Mouse (Mus musculus): ENCODE data around the gene Tspan3. TPM values are rescaled to one million over a fixed set of nuclear protein-coding genes. Genes with fewer than 3 reads are reported as not detected.

Tspan3 gene
- polyA plus RNA-seq, 1 experiment from 2014 or later: 399 TPM

GRCm38 (mm10) chr9:56166161-56166560 is 884 bp upstream of the Tspan3 start:
- Histone ChIP-seq H3K4me2 (ENCODE audit: low read depth, low read length) (no peak overlapping the region), H3K27ac (ENCODE audit: low read length) (no peak overlapping the region), H3K4me3 (replicated peaks; ENCODE audit: low read length) (no peak overlapping the region), H3K9me3 (replicated peaks; ENCODE audit: control insufficient read depth, low read length) (no peaks in the 10 kb centered on the region), H3K4me1 (ENCODE audit: control insufficient read depth, insufficient read depth, low read length) (0 out of 2 replicates have a peak, but pooled peaks cover 6% of the 10 kb centered on the region), H3K27me3 (ENCODE audit: control insufficient read depth, insufficient read depth, low read length) (no peaks in the 10 kb centered on the region), H3K36me3 (ENCODE audit: control insufficient read depth, insufficient read depth, low read length) (no peaks in the 10 kb centered on the region), H3K9ac (ENCODE audit: low read length) (no peak overlapping the region)
- ATAC-seq (ENCODE audit: insufficient read depth, low FRiP score): no peak
- 39% methylated on average over 5 of the region's 5 CpGs for WGBS

- Histone ChIP-seq H3K27ac (ENCODE audit: low read length) (peak overlapping the region; percentile 92), H3K4me1 (ENCODE audit: control insufficient read depth, insufficient read depth, low read length) (peaks cover 26% of the 10 kb centered on the region), H3K9ac (ENCODE audit: low read length) (peak overlapping the region; percentile 97), H3K27me3 (ENCODE audit: control insufficient read depth, insufficient read depth, low read length) (no peaks in the 10 kb centered on the region), H3K4me2 (ENCODE audit: low read depth, low read length) (peak overlapping the region; percentile 71), H3K4me3 (replicated peaks; ENCODE audit: low read length) (peak overlapping the region; percentile 98), H3K9me3 (replicated peaks; ENCODE audit: control insufficient read depth, low read length) (no peaks in the 10 kb centered on the region), H3K36me3 (ENCODE audit: control insufficient read depth, insufficient read depth, low read length) (no peaks in the 10 kb centered on the region)
- under 1% methylated on average over 82 of the region's 82 CpGs for WGBS
- peak; percentile 94 for ATAC-seq (ENCODE audit: insufficient read depth, low FRiP score)
These were observed 4.7 kb downstream of the Tspan3 start for GRCm38 (mm10) chr9:56160341-56161141.

GRCm38 (mm10) chr9:56159456-56159855 is 5.8 kb downstream of the Tspan3 start:
- Histone ChIP-seq H3K27me3 (ENCODE audit: control insufficient read depth, insufficient read depth, low read length) (no peaks in the 10 kb centered on the region), H3K27ac (ENCODE audit: low read length) (no peak overlapping the region), H3K4me2 (ENCODE audit: low read depth, low read length) (peak overlapping the region; percentile 71), H3K36me3 (ENCODE audit: control insufficient read depth, insufficient read depth, low read length) (no peaks in the 10 kb centered on the region), H3K9me3 (replicated peaks; ENCODE audit: control insufficient read depth, low read length) (no peaks in the 10 kb centered on the region), H3K9ac (ENCODE audit: low read length) (peak overlapping the region; percentile 36; the same call in 1 of the 2 replicates), H3K4me1 (ENCODE audit: control insufficient read depth, insufficient read depth, low read length) (peaks cover 26% of the 10 kb centered on the region), H3K4me3 (replicated peaks; ENCODE audit: low read length) (peak overlapping the region; percentile 98)
- WGBS: 8% methylated on average over 2 of the region's 2 CpGs
- ATAC-seq (ENCODE audit: insufficient read depth, low FRiP score): no peak

- H3K27ac ChIP-seq (ENCODE audit: low read length): no peak overlapping the region
- no peaks in the 10 kb centered on the region for H3K9me3 ChIP-seq (replicated peaks; ENCODE audit: control insufficient read depth, low read length)
- no peak overlapping the region for H3K4me2 ChIP-seq (ENCODE audit: low read depth, low read length)
- WGBS: 47% methylated on average over 2 of the region's 2 CpGs
- H3K4me3 ChIP-seq (replicated peaks; ENCODE audit: low read length): no peak overlapping the region
- no peak overlapping the region for H3K9ac ChIP-seq (ENCODE audit: low read length)
- peaks cover 28% of the 10 kb centered on the region for H3K4me1 ChIP-seq (ENCODE audit: control insufficient read depth, insufficient read depth, low read length)
- H3K27me3 ChIP-seq (ENCODE audit: control insufficient read depth, insufficient read depth, low read length): no peaks in the 10 kb centered on the region
- H3K36me3 ChIP-seq (ENCODE audit: control insufficient read depth, insufficient read depth, low read length): no peaks in the 10 kb centered on the region
- no peak for ATAC-seq (ENCODE audit: insufficient read depth, low FRiP score)
These were observed 7.2 kb downstream of the Tspan3 start for GRCm38 (mm10) chr9:56158077-56158476.

GRCm38 (mm10) chr9:56154572-56154971 is 10.7 kb downstream of the Tspan3 start:
- Histone ChIP-seq H3K4me2 (ENCODE audit: low read depth, low read length) (no peak overlapping the region), H3K4me1 (ENCODE audit: control insufficient read depth, insufficient read depth, low read length) (peaks cover 39% of the 10 kb centered on the region), H3K4me3 (replicated peaks; ENCODE audit: low read length) (no peak overlapping the region), H3K36me3 (ENCODE audit: control insufficient read depth, insufficient read depth, low read length) (no peaks in the 10 kb centered on the region), H3K9me3 (replicated peaks; ENCODE audit: control insufficient read depth, low read length) (no peaks in the 10 kb centered on the region), H3K27ac (ENCODE audit: low read length) (no peak overlapping the region), H3K9ac (ENCODE audit: low read length) (no peak overlapping the region), H3K27me3 (ENCODE audit: control insufficient read depth, insufficient read depth, low read length) (no peaks in the 10 kb centered on the region)
- ATAC-seq (ENCODE audit: insufficient read depth, low FRiP score): no peak
- WGBS: 91% methylated on average over 5 of the region's 5 CpGs

- peaks cover 34% of the 10 kb centered on the region for H3K4me1 ChIP-seq (ENCODE audit: control insufficient read depth, insufficient read depth, low read length)
- no peak overlapping the region for H3K4me3 ChIP-seq (replicated peaks; ENCODE audit: low read length)
- H3K36me3 ChIP-seq (ENCODE audit: control insufficient read depth, insufficient read depth, low read length): no peaks in the 10 kb centered on the region
- no peak for ATAC-seq (ENCODE audit: insufficient read depth, low FRiP score)
- peak overlapping the region; percentile 16; the same call in 1 of the 2 replicates for H3K4me2 ChIP-seq (ENCODE audit: low read depth, low read length)
- H3K9ac ChIP-seq (ENCODE audit: low read length): no peak overlapping the region
- no peaks in the 10 kb centered on the region for H3K27me3 ChIP-seq (ENCODE audit: control insufficient read depth, insufficient read depth, low read length)
- H3K9me3 ChIP-seq (replicated peaks; ENCODE audit: control insufficient read depth, low read length): no peaks in the 10 kb centered on the region
- 52% methylated on average over 4 of the region's 4 CpGs for WGBS
- H3K27ac ChIP-seq (ENCODE audit: low read length): peak overlapping the region; percentile 69
These were observed 12.7 kb downstream of the Tspan3 start for GRCm38 (mm10) chr9:56152482-56153007.

GRCm38 (mm10) chr9:56151745-56152481 is 13.4 kb downstream of the Tspan3 start:
- Histone ChIP-seq H3K4me3 (replicated peaks; ENCODE audit: low read length) (no peak overlapping the region), H3K36me3 (ENCODE audit: control insufficient read depth, insufficient read depth, low read length) (no peaks in the 10 kb centered on the region), H3K9ac (ENCODE audit: low read length) (no peak overlapping the region), H3K27ac (ENCODE audit: low read length) (peak overlapping the region; percentile 75), H3K4me1 (ENCODE audit: control insufficient read depth, insufficient read depth, low read length) (peaks cover 30% of the 10 kb centered on the region), H3K4me2 (ENCODE audit: low read depth, low read length) (0 out of 2 replicates have a peak overlapping the region, but pooled peaks have one; percentile 16), H3K9me3 (replicated peaks; ENCODE audit: control insufficient read depth, low read length) (no peaks in the 10 kb centered on the region), H3K27me3 (ENCODE audit: control insufficient read depth, insufficient read depth, low read length) (no peaks in the 10 kb centered on the region)
- 29% methylated on average over 7 of the region's 7 CpGs for WGBS
- ATAC-seq (ENCODE audit: insufficient read depth, low FRiP score): 0 out of 2 replicates have a peak, but pooled peaks have one; percentile 61

- Histone ChIP-seq H3K4me3 (replicated peaks; ENCODE audit: low read length) (no peak overlapping the region), H3K4me2 (ENCODE audit: low read depth, low read length) (no peak overlapping the region), H3K9ac (ENCODE audit: low read length) (no peak overlapping the region), H3K27me3 (ENCODE audit: control insufficient read depth, insufficient read depth, low read length) (no peaks in the 10 kb centered on the region), H3K9me3 (replicated peaks; ENCODE audit: control insufficient read depth, low read length) (no peaks in the 10 kb centered on the region), H3K27ac (ENCODE audit: low read length) (no peak overlapping the region), H3K36me3 (ENCODE audit: control insufficient read depth, insufficient read depth, low read length) (peaks cover 13% of the 10 kb centered on the region), H3K4me1 (ENCODE audit: control insufficient read depth, insufficient read depth, low read length) (peaks cover 5% of the 10 kb centered on the region)
- 82% methylated on average over 16 of the region's 16 CpGs for WGBS
- no peak for ATAC-seq (ENCODE audit: insufficient read depth, low FRiP score)
These were observed 18.9 kb downstream of the Tspan3 start for GRCm38 (mm10) chr9:56146326-56146923.

Measured in stomach, embryonic 16.5 days (tissue).